In the genomic region with DNA sequence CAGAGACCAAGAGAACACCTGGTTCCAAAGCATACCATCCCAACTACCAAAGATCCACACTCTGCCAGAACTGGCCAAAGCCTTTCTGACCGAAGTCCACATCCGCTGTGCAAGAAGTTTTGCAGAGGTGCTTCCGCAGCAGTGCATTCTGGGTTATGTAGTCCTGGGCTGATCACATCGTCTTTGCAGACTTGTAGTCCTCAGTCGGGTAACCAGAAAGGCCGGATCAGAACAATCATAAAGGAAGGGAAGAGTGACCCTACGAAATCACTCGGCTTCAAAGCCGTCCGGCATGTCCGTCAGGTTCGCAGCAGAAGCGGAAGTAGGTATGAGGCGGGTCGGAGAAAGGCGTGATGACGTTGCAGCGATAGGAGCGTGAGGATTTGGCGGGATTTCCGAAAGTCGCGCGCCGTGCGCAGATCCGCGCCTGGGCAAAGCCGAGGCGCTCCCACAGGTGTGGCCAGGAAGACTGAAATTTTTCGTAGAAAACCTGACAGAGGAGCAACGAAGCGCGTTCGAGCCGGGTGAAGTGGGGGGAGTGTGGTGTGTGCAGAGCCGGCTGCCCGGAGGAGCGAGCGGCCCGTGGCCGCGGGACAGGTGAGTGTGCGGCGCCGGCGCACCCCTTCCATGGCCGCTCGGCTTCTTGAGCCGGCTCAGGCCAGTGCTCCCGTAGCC, we compare ENCODE assay signal across 8 mouse cellular contexts. TPM values are rescaled to one million over a fixed set of nuclear protein-coding genes. Genes with fewer than 3 reads are reported as not detected.
DNase-seq lines count a peak whose midpoint lies in the region; ATAC-seq and TF ChIP-seq lines count a peak whose summit lies in the region.

A gene (plus strand): TSS at position 356 of the 675 bp plus-strand sequence.

- H3K27me3 ChIP-seq in heart, embryonic 12.5 days (replicated peaks), result no peaks in the 10 kb centered on the region
- no peaks in the 10 kb centered on the region for H3K27me3 ChIP-seq in kidney, postnatal 0 days (ENCODE audit: insufficient read depth, low read length)
- H3K27me3 ChIP-seq in liver, embryonic 11.5 days (replicated peaks; ENCODE audit: control insufficient read depth, insufficient read depth, low read length), result no peaks in the 10 kb centered on the region
- no peaks in the 10 kb centered on the region for H3K27me3 ChIP-seq in stomach, embryonic 14.5 days (ENCODE audit: control insufficient read depth, insufficient read depth, low read length)

- peak within 1 kb of the TSS; percentile 60 for H3K27ac ChIP-seq in heart, embryonic 12.5 days (ENCODE audit: poor library complexity, severe bottlenecking)
- H3K27ac ChIP-seq in kidney, postnatal 0 days, result peak within 1 kb of the TSS; percentile 78
- H3K27ac ChIP-seq in liver, embryonic 11.5 days (ENCODE audit: low read depth, low read length), result peak within 1 kb of the TSS; percentile 80
- peak within 1 kb of the TSS; percentile 87 for H3K27ac ChIP-seq in stomach, embryonic 14.5 days (ENCODE audit: low read length)

- H3K9me3 ChIP-seq in heart, embryonic 12.5 days (replicated peaks), result no peaks in the 10 kb centered on the region
- no peaks in the 10 kb centered on the region for H3K9me3 ChIP-seq in kidney, postnatal 0 days (replicated peaks; ENCODE audit: low read length)
- no peaks in the 10 kb centered on the region for H3K9me3 ChIP-seq in liver, embryonic 11.5 days (ENCODE audit: control insufficient read depth, low read length)
- no peaks in the 10 kb centered on the region for H3K9me3 ChIP-seq in stomach, embryonic 14.5 days (ENCODE audit: control insufficient read depth, low read depth, low read length)

- TF ChIP-seq CTCF in kidney, postnatal 0 days (IDR thresholded peaks at IDR 0.05; ENCODE audit: low read depth), result no peak

- H3K4me3 ChIP-seq in heart, embryonic 12.5 days, result peak within 1 kb of the TSS; percentile 76
- H3K4me3 ChIP-seq in kidney, postnatal 0 days (replicated peaks; ENCODE audit: low read depth, low read length), result peak within 1 kb of the TSS; percentile 73
- H3K4me3 ChIP-seq in liver, embryonic 11.5 days (ENCODE audit: low read depth, low read length), result peak within 1 kb of the TSS; percentile 93
- peak within 1 kb of the TSS; percentile 73 for H3K4me3 ChIP-seq in stomach, embryonic 14.5 days (ENCODE audit: low read depth, low read length)

- H3K4me2 ChIP-seq in heart, embryonic 12.5 days, result peak within 1 kb of the TSS; percentile 93
- peak within 1 kb of the TSS; percentile 96 for H3K4me2 ChIP-seq in kidney, postnatal 0 days (ENCODE audit: low read length)
- H3K4me2 ChIP-seq in liver, embryonic 11.5 days, result peak within 1 kb of the TSS; percentile 89
- peak within 1 kb of the TSS; percentile 82 for H3K4me2 ChIP-seq in stomach, embryonic 14.5 days (replicated peaks; ENCODE audit: low read depth, low read length)

- H3K36me3 ChIP-seq in heart, embryonic 12.5 days, result peaks cover 19% of the 10 kb centered on the region; the same call in 1 of the 2 replicates
- H3K36me3 ChIP-seq in kidney, postnatal 0 days (ENCODE audit: insufficient read depth, low read length), result 0 out of 2 replicates have a peak, but pooled peaks cover 2% of the 10 kb centered on the region
- H3K36me3 ChIP-seq in liver, embryonic 11.5 days (ENCODE audit: control insufficient read depth, insufficient read depth, low read length), result peaks cover 9% of the 10 kb centered on the region; the same call in 1 of the 2 replicates
- 0 out of 2 replicates have a peak, but pooled peaks cover 4% of the 10 kb centered on the region for H3K36me3 ChIP-seq in stomach, embryonic 14.5 days (ENCODE audit: control insufficient read depth, insufficient read depth, low read length)

- peak; percentile 96 for ATAC-seq in erythroid progenitor cell, adult 5-6 weeks (replicated peaks; ENCODE audit: low FRiP score, poor library complexity, severe bottlenecking)
- ATAC-seq in heart, embryonic 12.5 days (ENCODE audit: insufficient number of reproducible peaks, low FRiP score), result peak; percentile 91
- ATAC-seq in kidney, postnatal 0 days (replicated peaks; ENCODE audit: low FRiP score, low read depth), result peak; percentile 90
- peak; percentile 92 for ATAC-seq in liver, embryonic 11.5 days (replicated peaks; ENCODE audit: low FRiP score)
- ATAC-seq in stomach, embryonic 14.5 days (ENCODE audit: insufficient number of reproducible peaks, insufficient read depth, low FRiP score, low read depth), result peak; percentile 92

- H3K4me1 ChIP-seq in heart, embryonic 12.5 days (replicated peaks), result peaks cover 11% of the 10 kb centered on the region
- no peaks in the 10 kb centered on the region; the same call in 1 of the 2 replicates for H3K4me1 ChIP-seq in kidney, postnatal 0 days (replicated peaks; ENCODE audit: insufficient read depth, low read length)
- H3K4me1 ChIP-seq in liver, embryonic 11.5 days (replicated peaks; ENCODE audit: control insufficient read depth, insufficient read depth, low read length), result peaks cover 12% of the 10 kb centered on the region; the same call in 1 of the 2 replicates
- H3K4me1 ChIP-seq in stomach, embryonic 14.5 days (ENCODE audit: control insufficient read depth, insufficient read depth, low read length), result peaks cover 5% of the 10 kb centered on the region; the same call in 1 of the 2 replicates

- WGBS in heart, embryonic 12.5 days, result under 1% methylated on average over 50 of the region's 51 CpGs
- WGBS in kidney, postnatal 0 days, result under 1% methylated on average over 51 of the region's 51 CpGs
- under 1% methylated on average over 51 of the region's 51 CpGs for WGBS in liver, embryonic 11.5 days
- under 1% methylated on average over 51 of the region's 51 CpGs for WGBS in stomach, embryonic 14.5 days

- H3K9ac ChIP-seq in heart, embryonic 12.5 days, result peak within 1 kb of the TSS; percentile 82
- H3K9ac ChIP-seq in kidney, postnatal 0 days (ENCODE audit: low read depth, low read length), result peak within 1 kb of the TSS; percentile 69
- peak within 1 kb of the TSS; percentile 88 for H3K9ac ChIP-seq in liver, embryonic 11.5 days (ENCODE audit: low read depth, low read length)
- peak within 1 kb of the TSS; percentile 43 for H3K9ac ChIP-seq in stomach, embryonic 14.5 days (replicated peaks; ENCODE audit: low read depth, low read length)

- peak; percentile 89 for DNase-seq in CD4-positive helper T cell, adult 2 months (ENCODE audit: low read depth, low spot score)
- DNase-seq in brain, embryonic 18.5 days (ENCODE audit: low read depth, low spot score), result peak; percentile 74
- DNase-seq in kidney, postnatal 0 days (ENCODE audit: low spot score), result peak; percentile 95
- peak; percentile 87 for DNase-seq in liver, embryonic 11.5 days (ENCODE audit: low spot score)
- DNase-seq in naive thymus-derived CD4-positive, alpha-beta T cell, adult 2 months (ENCODE audit: low read depth), result peak; percentile 88

RNA-seq across cellular contexts. Expression of the gene that starts here (rescaled TPM):
- total RNA-seq in erythroid progenitor cell, adult 5-6 weeks (2015; ENCODE audit: low replicate concordance), result 51.2 and 66.7 TPM in 2 replicates
- total RNA-seq in erythroid progenitor cell, adult 5-6 weeks (2017; ENCODE audit: low replicate concordance), result 23.8 and 50.4 TPM in 2 replicates
- polyA plus RNA-seq in heart, embryonic 12.5 days (2016; fragmentation: Nextera tagmentation; extraction: Ambion mirVana), result 32.2 and 33.3 TPM in 2 replicates
- 17.0 and 22.4 TPM in 2 replicates for polyA plus RNA-seq in kidney, postnatal 0 days (2015; fragmentation: Nextera tagmentation; extraction: Ambion mirVana)
- 62.0 and 64.0 TPM in 2 replicates for polyA plus RNA-seq in liver, embryonic 11.5 days (2014; fragmentation: Nextera tagmentation; extraction: Ambion mirVana)
- polyA plus RNA-seq in stomach, embryonic 14.5 days (2014; fragmentation: Nextera tagmentation; extraction: Ambion mirVana), result 41.7 and 43.9 TPM in 2 replicates

Comparison
In these comparisons a context has a peak if more than half of its experiments do, and no peak if none do; other contexts are left out.
1. Peak in every context shown above with its lines: DNase-seq, ATAC-seq, H3K4me3 ChIP-seq and H3K27ac ChIP-seq.